Mouse (Mus musculus) megakaryocyte, embryonic 14.5 days (primary cell): ENCODE measurements around the gene Tmem108.

Experiments
- FLI1 ChIP-seq: IDR thresholded peaks from 2 replicates; pipeline ENCODE4 v1.6.1; 2012; ENCODE audit warnings: low read length, inconsistent platforms, mixed read lengths
- GATA1 ChIP-seq: IDR thresholded peaks from 3 replicates; pipeline ENCODE4 v1.6.1; 2012; ENCODE audit warnings: mixed read lengths, low read length, inconsistent platforms, borderline replicate concordance

- TF ChIP-seq GATA1 (no peak), FLI1 (no peak)
These were observed 237.0 kb downstream of the Tmem108 start for GRCm38 (mm10) chr9:103524600-103524999.
